In genomic region chr6:120597887-120598286, GRCm38 (mm10) we compare ENCODE assay signal across 17 mouse cellular contexts.
DNase-seq lines count a peak whose midpoint lies in the region; ATAC-seq and TF ChIP-seq lines count a peak whose summit lies in the region.
"Had no signal": no experiment of that assay in that cellular context is flagged by ENCODE, and none has a peak within 500 bp of the region (broad histone marks: within the 10 kb centered on the region; RNA-seq: fewer than 3 reads in every experiment).

No protein-coding gene starts in this region.

- H3K27me3 ChIP-seq in intestine, postnatal 0 days (replicated peaks; ENCODE audit: control insufficient read depth, insufficient read depth, low read length), result no peaks in the 10 kb centered on the region
- H3K27me3 ChIP-seq in intestine, embryonic 16.5 days (replicated peaks; ENCODE audit: control insufficient read depth, insufficient read depth, low read length), result no peaks in the 10 kb centered on the region
- no peaks in the 10 kb centered on the region for H3K27me3 ChIP-seq in liver, embryonic 14.5 days (ENCODE audit: control insufficient read depth, insufficient read depth, low read length)
- no peaks in the 10 kb centered on the region for H3K27me3 ChIP-seq in liver, embryonic 11.5 days (replicated peaks; ENCODE audit: control insufficient read depth, insufficient read depth, low read length)
- H3K27me3 ChIP-seq in E14TG2a.4 (ENCODE audit: insufficient read depth, low read length) (0 out of 2 replicates have a peak, but pooled peaks cover 2% of the 10 kb centered on the region), MEL (ENCODE audit: control insufficient read depth in 1 of 2, insufficient read depth in 2 of 2, low read length in 2 of 2) (no peaks in the 10 kb centered on the region)
- H3K27me3 ChIP-seq: embryonic facial prominence, embryonic 15.5 days had no signal

- no peak; the same call in 1 of the 2 replicates for TF ChIP-seq RAD21 in MEL (IDR thresholded peaks at IDR 0.05; ENCODE audit: low read depth, low read length)

- no peak overlapping the region for H3K9ac ChIP-seq in intestine, postnatal 0 days (ENCODE audit: low read depth, low read length)
- H3K9ac ChIP-seq in intestine, embryonic 16.5 days (ENCODE audit: low read depth, low read length), result no peak overlapping the region
- H3K9ac ChIP-seq in liver, embryonic 14.5 days (replicated peaks), result no peak overlapping the region
- H3K9ac ChIP-seq in liver, embryonic 11.5 days (ENCODE audit: low read depth, low read length), result no peak overlapping the region
- no peak overlapping the region for H3K9ac ChIP-seq in MEL (ENCODE audit: control insufficient read depth, low read depth, low read length, poor library complexity, severe bottlenecking)
- H3K9ac ChIP-seq: embryonic facial prominence, embryonic 15.5 days had no signal

- no peak overlapping the region for H3K4me3 ChIP-seq in intestine, postnatal 0 days (ENCODE audit: low read depth, low read length)
- no peak overlapping the region for H3K4me3 ChIP-seq in intestine, embryonic 16.5 days (ENCODE audit: low read length)
- no peak overlapping the region for H3K4me3 ChIP-seq in liver, embryonic 14.5 days (ENCODE audit: insufficient read depth in 1 of 2, low read depth in 2 of 2, low read length in 2 of 2)
- H3K4me3 ChIP-seq in liver, embryonic 11.5 days (ENCODE audit: low read depth, low read length), result no peak overlapping the region
- H3K4me3 ChIP-seq in E14TG2a.4 (replicated peaks; ENCODE audit: low read length) (no peak overlapping the region), MEL (ENCODE audit: control insufficient read depth in 1 of 2, insufficient read depth in 1 of 2, low read depth in 2 of 2, low read length in 2 of 2) (no peak overlapping the region)
- H3K4me3 ChIP-seq: embryonic facial prominence, embryonic 15.5 days; hindbrain, embryonic 10.5 days had no signal

- no peak for TF ChIP-seq EP300 in liver, embryonic 14.5 days (IDR thresholded peaks at IDR 0.05; ENCODE audit: low read depth)
- TF ChIP-seq EP300 in MEL (IDR thresholded peaks at IDR 0.05; ENCODE audit: low read depth in 1 of 2, low read length in 2 of 2), result no peak

- no peaks in the 10 kb centered on the region for H3K36me3 ChIP-seq in intestine, postnatal 0 days (ENCODE audit: control insufficient read depth, insufficient read depth)
- H3K36me3 ChIP-seq in intestine, embryonic 16.5 days (ENCODE audit: control insufficient read depth, insufficient read depth, low read length), result no peaks in the 10 kb centered on the region
- H3K36me3 ChIP-seq in liver, embryonic 14.5 days (replicated peaks; ENCODE audit: control insufficient read depth, insufficient read depth, low read depth), result no peaks in the 10 kb centered on the region
- H3K36me3 ChIP-seq in liver, embryonic 11.5 days (ENCODE audit: control insufficient read depth, insufficient read depth, low read length), result no peaks in the 10 kb centered on the region
- H3K36me3 ChIP-seq in E14TG2a.4 (ENCODE audit: insufficient read depth, low read length), result no peaks in the 10 kb centered on the region
- H3K36me3 ChIP-seq in MEL (ENCODE audit: control insufficient read depth in 1 of 2, insufficient read depth in 2 of 2, low read length in 2 of 2), result peaks cover 0 to 6% of the 10 kb centered on the region in 2 experiments; a peak in 2 of 4 replicates
- H3K36me3 ChIP-seq: embryonic facial prominence, embryonic 15.5 days; G1E; hindbrain, embryonic 10.5 days had no signal

- ATAC-seq in intestine, postnatal 0 days, result no peak
- no peak for ATAC-seq in intestine, embryonic 16.5 days
- no peak for ATAC-seq in liver, embryonic 14.5 days (ENCODE audit: insufficient read depth)
- ATAC-seq in liver, embryonic 11.5 days (replicated peaks; ENCODE audit: low FRiP score), result no peak

- H3K4me2 ChIP-seq in intestine, postnatal 0 days (replicated peaks; ENCODE audit: low read depth), result no peak overlapping the region
- H3K4me2 ChIP-seq in intestine, embryonic 16.5 days (ENCODE audit: low read depth, low read length), result no peak overlapping the region
- no peak overlapping the region for H3K4me2 ChIP-seq in liver, embryonic 14.5 days (ENCODE audit: low read depth)
- H3K4me2 ChIP-seq in liver, embryonic 11.5 days, result no peak overlapping the region
- H3K4me2 ChIP-seq: embryonic facial prominence, embryonic 15.5 days had no signal

- H3K4me1 ChIP-seq in intestine, postnatal 0 days (replicated peaks; ENCODE audit: control insufficient read depth, insufficient read depth, low read length), result no peaks in the 10 kb centered on the region
- no peaks in the 10 kb centered on the region for H3K4me1 ChIP-seq in intestine, embryonic 16.5 days (ENCODE audit: control insufficient read depth, insufficient read depth, low read length)
- H3K4me1 ChIP-seq in liver, embryonic 14.5 days (replicated peaks; ENCODE audit: control insufficient read depth in 2 of 2, insufficient read depth in 2 of 2, low read length in 1 of 2), result peaks cover 19 to 27% of the 10 kb centered on the region in 2 experiments
- H3K4me1 ChIP-seq in liver, embryonic 11.5 days (replicated peaks; ENCODE audit: control insufficient read depth, insufficient read depth, low read length), result peaks cover 5% of the 10 kb centered on the region; the same call in 1 of the 2 replicates
- H3K4me1 ChIP-seq in E14TG2a.4 (replicated peaks; ENCODE audit: low read depth, low read length) (peaks cover 22% of the 10 kb centered on the region), MEL (ENCODE audit: control insufficient read depth in 1 of 2, insufficient read depth in 2 of 2, low read length in 2 of 2) (peaks cover 2 to 4% of the 10 kb centered on the region in 2 experiments; a peak in 2 of 4 replicates)

- no peaks in the 10 kb centered on the region for H3K79me2 ChIP-seq in MEL (ENCODE audit: control insufficient read depth, insufficient read depth, low read length, poor library complexity)

- DNase-seq in liver, embryonic 14.5 days (ENCODE audit: low read depth in 3 of 3, low spot score in 3 of 3), result no peak
- no peak for DNase-seq in liver, embryonic 11.5 days (ENCODE audit: low spot score)
- no peak for DNase-seq in MEL (ENCODE audit: low read depth, low spot score)
- DNase-seq in right cerebral cortex, postnatal 36 days (ENCODE audit: low spot score in 2 of 2), result no peak
- DNase-seq: adrenal gland, postnatal 14 days; cerebellum, adult 11-12 months; embryo, embryonic 11 days; gastrocnemius, postnatal 14 days; heart, adult 18-20 months; left cerebral cortex, postnatal 4 days; right cerebral cortex, postnatal 4 days had no signal

- no peaks in the 10 kb centered on the region for H3K9me3 ChIP-seq in intestine, postnatal 0 days (ENCODE audit: control insufficient read depth)
- H3K9me3 ChIP-seq in intestine, embryonic 16.5 days (ENCODE audit: control insufficient read depth, low read length), result 0 out of 2 replicates have a peak, but pooled peaks cover 3% of the 10 kb centered on the region
- peaks cover 2% of the 10 kb centered on the region; the same call in 1 of the 2 replicates for H3K9me3 ChIP-seq in liver, embryonic 14.5 days (ENCODE audit: control insufficient read depth, low read length)
- no peaks in the 10 kb centered on the region for H3K9me3 ChIP-seq in liver, embryonic 11.5 days (ENCODE audit: control insufficient read depth, low read length)
- no peaks in the 10 kb centered on the region for H3K9me3 ChIP-seq in E14TG2a.4 (ENCODE audit: low read length)
- H3K9me3 ChIP-seq in MEL (replicated peaks; ENCODE audit: insufficient read depth, low read length), result no peaks in the 10 kb centered on the region
- H3K9me3 ChIP-seq: embryonic facial prominence, embryonic 15.5 days; G1E; hindbrain, embryonic 10.5 days had no signal

- TF ChIP-seq POLR2A in MEL (IDR thresholded peaks at IDR 0.05; ENCODE audit: control insufficient read depth in 1 of 2, insufficient read depth in 1 of 2, low read depth in 1 of 2, low read length in 2 of 2, poor library complexity in 1 of 2), result no peak

- no peak overlapping the region for H3K27ac ChIP-seq in intestine, postnatal 0 days (ENCODE audit: low read depth, low read length)
- H3K27ac ChIP-seq in intestine, embryonic 16.5 days (ENCODE audit: low read length), result no peak overlapping the region
- H3K27ac ChIP-seq in liver, embryonic 14.5 days, result no peak overlapping the region
- H3K27ac ChIP-seq in liver, embryonic 11.5 days (ENCODE audit: low read depth, low read length), result no peak overlapping the region
- H3K27ac ChIP-seq in MEL (ENCODE audit: control insufficient read depth, low read depth, low read length), result no peak overlapping the region
- H3K27ac ChIP-seq: embryonic facial prominence, embryonic 15.5 days; hindbrain, embryonic 10.5 days had no signal

- TF ChIP-seq CTCF in intestine, postnatal 0 days (IDR thresholded peaks at IDR 0.05; ENCODE audit: low read depth), result 0 out of 2 replicates have a peak, but pooled peaks have one; percentile 9
- peak; percentile 41 for TF ChIP-seq CTCF in liver, embryonic 14.5 days (IDR thresholded peaks at IDR 0.05; ENCODE audit: low read depth)
- TF ChIP-seq CTCF in E14TG2a.4 (conservative IDR thresholded peaks at IDR 0.05; ENCODE audit: low read length) (peak; percentile 26; the same call in 1 of the 2 replicates), MEL (IDR thresholded peaks at IDR 0.05 in 2 of 3, conservative IDR thresholded peaks at IDR 0.05 in 1 of 3; ENCODE audit: control insufficient read depth in 1 of 3, insufficient read depth in 1 of 3, low read depth in 2 of 3, low read length in 3 of 3, poor library complexity in 1 of 3, severe bottlenecking in 1 of 3) (peak in 2 of 3 experiments; percentile 4 to 25; a peak in 2 of 6 replicates)

- 25% methylated on average over 3 of the region's 3 CpGs for WGBS in intestine, postnatal 0 days
- 30% methylated on average over 3 of the region's 3 CpGs for WGBS in intestine, embryonic 16.5 days
- 29% methylated on average over 3 of the region's 3 CpGs for WGBS in liver, embryonic 14.5 days (ENCODE audit: insufficient replicate concordance)
- 37% methylated on average over 3 of the region's 3 CpGs for WGBS in liver, embryonic 11.5 days

TF ChIP-seq in MEL, 35 proteins besides CTCF, POLR2A, EP300 and RAD21:
- TF ChIP-seq SMC3 (IDR thresholded peaks at IDR 0.05; ENCODE audit: low read depth, low read length) (peak; percentile 19; the same call in 1 of the 2 replicates), BHLHE40 (IDR thresholded peaks at IDR 0.05; ENCODE audit: borderline replicate concordance, low read depth, low read length) (no peak)
